Comparison of ENCODE assay signal across 24 mouse cellular contexts in the genomic region with DNA sequence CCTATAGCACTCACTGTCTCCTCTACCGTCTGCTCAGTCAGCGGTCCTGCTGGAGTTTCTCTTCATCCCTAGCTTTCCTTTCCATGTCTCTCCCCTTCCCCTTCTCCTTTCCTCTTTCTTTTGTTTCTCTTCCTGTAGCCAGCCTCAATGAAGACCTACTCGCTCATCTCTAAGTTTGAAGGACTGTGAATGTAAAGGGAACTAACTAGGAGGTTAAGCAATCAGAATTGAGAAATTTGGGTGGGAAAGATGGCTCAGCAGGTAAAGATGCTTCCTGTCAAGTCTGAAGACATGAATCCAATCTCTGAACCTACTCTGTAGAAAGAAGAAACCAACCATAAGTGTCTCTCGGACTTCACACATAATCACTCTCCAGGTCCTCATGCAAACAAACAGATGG.
"Had no signal": no experiment of that assay in that cellular context is flagged by ENCODE, and none has a peak within 500 bp of the region (broad histone marks: within the 10 kb centered on the region; RNA-seq: fewer than 3 reads in every experiment).

No protein-coding gene starts in this region.

- H3K9me3 ChIP-seq: heart, embryonic 13.5 days; heart, embryonic 15.5 days; hindbrain, embryonic 13.5 days; hindbrain, embryonic 15.5 days; kidney, embryonic 15.5 days; limb, embryonic 13.5 days; limb, embryonic 15.5 days had no signal

- ATAC-seq: hindbrain, postnatal 0 days; intestine, embryonic 16.5 days had no signal

- H3K4me3 ChIP-seq: heart, embryonic 13.5 days; heart, embryonic 15.5 days; hindbrain, embryonic 13.5 days; hindbrain, embryonic 15.5 days; kidney, embryonic 15.5 days; limb, embryonic 13.5 days; limb, embryonic 15.5 days had no signal

- H3K4me1 ChIP-seq: heart, embryonic 15.5 days; kidney, embryonic 15.5 days; limb, embryonic 13.5 days had no signal

- H3K27me3 ChIP-seq: heart, embryonic 13.5 days; heart, embryonic 15.5 days; hindbrain, embryonic 13.5 days; hindbrain, embryonic 15.5 days; kidney, embryonic 15.5 days; limb, embryonic 13.5 days; limb, embryonic 15.5 days had no signal

- H3K4me2 ChIP-seq: heart, embryonic 11.5 days; heart, embryonic 13.5 days; heart, embryonic 15.5 days; hindbrain, embryonic 13.5 days; hindbrain, embryonic 15.5 days; kidney, embryonic 15.5 days; limb, embryonic 13.5 days; limb, embryonic 15.5 days had no signal

- H3K27ac ChIP-seq: heart, embryonic 13.5 days; heart, embryonic 15.5 days; hindbrain, embryonic 13.5 days; hindbrain, embryonic 15.5 days; hindbrain, postnatal 0 days; kidney, embryonic 15.5 days; kidney, postnatal 0 days; limb, embryonic 13.5 days; limb, embryonic 15.5 days had no signal

- DNase-seq: gastrocnemius, postnatal 14 days; gastrocnemius, postnatal 36 days; heart, adult 18-20 months; heart, postnatal 14 days; heart, postnatal 36 days; kidney, adult 11 months; kidney, adult 2 months; kidney, adult 9 months; kidney, postnatal 14 days; kidney, postnatal 36 days; layer of hippocampus, adult 9-11 months; layer of hippocampus, postnatal 36 days; left cerebral cortex, postnatal 4 days had no signal

- H3K9ac ChIP-seq: heart, embryonic 13.5 days; heart, embryonic 15.5 days; hindbrain, embryonic 13.5 days; hindbrain, embryonic 15.5 days; kidney, embryonic 15.5 days; limb, embryonic 13.5 days; limb, embryonic 15.5 days had no signal
